Mouse (Mus musculus) brain, embryonic 14.5 days (tissue): ENCODE measurements at regions not wholly inside any gene's neighbourhood (a gene's known extent, or its start where the extent isn't known, plus 50 kb on each side); places are given as distances from the start of the nearest gene placed in this dataset.

Source experiments
- DNase-seq: peaks from one replicate; pipeline ENCODE4 v3.0.0-alpha.2; 2011; ENCODE audit warnings: low read depth
- CTCF ChIP-seq: fragments of 200-500 bp; IDR thresholded peaks from 2 replicates; pipeline ENCODE4 v1.5.1; 2012; ENCODE audit warnings: inconsistent platforms, mild to moderate bottlenecking, moderate library complexity, borderline replicate concordance; ENCODE audit not compliant: insufficient read depth, insufficient read length; ENCODE audit errors: extremely low read depth
- POLR2A ChIP-seq: fragments of 200-500 bp; IDR thresholded peaks from 2 replicates; pipeline ENCODE4 v1.6.1; 2012; ENCODE audit warnings: mild to moderate bottlenecking, inconsistent platforms, borderline replicate concordance; ENCODE audit not compliant: poor library complexity, insufficient read depth, insufficient read length, severe bottlenecking; ENCODE audit errors: extremely low read depth

GRCm38 (mm10) chr13:79339793-79340192 lies 1140.2 kb upstream of the Nr2f1 start:
- peak; percentile 47 for DNase-seq

DNA sequence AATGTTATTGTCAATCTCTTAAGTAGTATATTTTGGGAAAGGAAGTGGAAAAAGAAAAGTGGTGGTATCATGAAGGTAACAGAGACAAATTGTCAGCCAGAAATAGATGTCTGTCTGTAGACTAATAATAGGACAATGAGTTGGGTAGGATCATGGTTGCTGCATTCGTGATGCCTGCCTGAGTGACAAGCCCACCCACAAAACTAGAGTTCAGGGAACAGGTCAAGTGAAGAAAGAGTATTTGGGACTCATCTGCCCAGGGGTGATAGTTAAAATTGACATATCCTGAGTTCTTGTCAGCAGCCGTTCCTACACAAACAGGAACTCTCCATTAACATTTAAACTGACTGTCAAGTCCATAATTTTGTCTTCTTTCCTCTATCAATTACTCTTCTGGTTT lies 1120.6 kb upstream of the Nr2f1 start:
- no peak for DNase-seq
- TF ChIP-seq CTCF (no peak), POLR2A (no peak)

More at GRCm38 (mm10) chr13:79339793-79340192, 1140.2 kb upstream of the Nr2f1 start:
- TF ChIP-seq POLR2A, result no peak
- TF ChIP-seq CTCF, result no peak

DNA sequence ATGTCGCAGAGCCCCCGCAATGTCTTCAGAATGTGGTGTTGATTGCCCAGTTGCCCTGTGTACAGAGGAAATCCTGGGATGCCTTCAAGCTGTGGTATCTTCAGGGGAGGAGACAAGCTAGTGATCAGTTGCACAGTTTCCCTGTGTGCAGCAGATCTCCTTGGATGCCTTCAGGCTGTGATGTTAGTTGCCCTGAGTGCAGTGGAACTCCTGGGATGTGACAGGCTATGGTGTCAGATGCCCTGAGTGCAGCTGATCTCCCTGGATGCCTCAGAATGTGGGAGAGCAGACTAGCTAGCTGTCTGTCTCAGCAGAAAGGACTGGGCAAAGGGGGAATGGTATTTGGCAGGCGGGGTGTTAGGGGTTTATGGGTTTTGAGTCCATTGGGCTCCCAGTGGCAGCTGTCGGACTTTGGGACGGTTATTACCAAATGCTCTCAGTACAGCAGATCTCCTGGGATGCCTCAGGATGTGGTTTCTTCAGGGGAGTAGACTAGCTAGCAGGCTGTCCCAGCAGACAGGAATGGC lies 1110.1 kb upstream of the Nr2f1 start:
- TF ChIP-seq CTCF (no peak), POLR2A (no peak)
- DNase-seq, result no peak

DNA sequence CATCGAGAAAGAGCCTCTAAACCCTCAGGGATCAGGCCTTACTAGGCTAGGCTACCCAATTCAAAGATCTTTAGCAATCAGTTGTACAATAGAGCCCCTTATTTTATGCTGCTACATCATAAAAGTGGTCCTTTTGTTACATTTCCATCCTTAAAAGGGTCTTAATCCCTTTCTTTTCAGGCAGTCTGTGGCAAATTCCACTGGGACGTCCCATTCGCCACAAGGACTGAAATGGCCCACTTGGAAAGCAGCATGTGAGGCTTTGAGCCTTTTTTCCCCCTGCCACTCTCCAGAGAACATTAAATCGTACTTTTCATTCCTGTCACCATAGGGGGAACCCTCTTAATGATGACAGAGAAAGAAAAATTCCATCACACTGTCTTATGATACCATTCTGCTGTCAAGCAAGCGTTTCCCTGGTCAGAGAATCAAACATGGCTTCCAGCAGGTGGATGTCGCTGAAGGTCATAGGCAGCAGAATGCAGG lies 1097.7 kb upstream of the Nr2f1 start:
- peak; percentile 87 for DNase-seq

GRCm38 (mm10) chr13:79288022-79288421 lies 1088.5 kb upstream of the Nr2f1 start:
- DNase-seq, result no peak
- TF ChIP-seq POLR2A, result no peak
- no peak for TF ChIP-seq CTCF

More for the DNA sequence above, 1097.7 kb upstream of the Nr2f1 start:
- TF ChIP-seq POLR2A, result no peak
- TF ChIP-seq CTCF, result no peak

DNA sequence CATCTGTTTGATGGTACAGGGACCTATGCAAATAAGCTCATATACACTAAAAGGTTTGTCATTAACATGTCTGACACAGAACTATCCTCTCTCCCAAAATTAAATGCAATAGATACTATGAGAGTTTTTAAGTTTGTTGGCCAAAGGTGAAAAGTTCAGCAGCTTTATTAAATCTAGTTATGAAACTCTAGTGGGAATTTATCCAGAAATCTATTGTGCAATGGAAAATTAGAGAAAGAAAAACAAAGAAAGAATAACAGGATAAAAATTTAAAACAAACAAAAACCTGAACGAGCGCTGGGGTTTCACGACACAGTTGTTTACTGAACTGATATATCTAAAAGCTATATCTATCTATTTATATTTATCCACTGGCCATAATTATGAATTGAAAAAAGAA lies 1086.6 kb upstream of the Nr2f1 start:
- DNase-seq, result no peak
- no peak for TF ChIP-seq POLR2A
- no peak for TF ChIP-seq CTCF

GRCm38 (mm10) chr13:79285478-79285877 lies 1085.9 kb upstream of the Nr2f1 start:
- TF ChIP-seq POLR2A, result no peak
- TF ChIP-seq CTCF, result peak; percentile 56; the same call in 1 of the 2 replicates

GRCm38 (mm10) chr13:79277714-79278113 lies 1078.2 kb upstream of the Nr2f1 start:
- TF ChIP-seq POLR2A (no peak), CTCF (no peak)
- peak; percentile 83 for DNase-seq

More at GRCm38 (mm10) chr13:79285478-79285877, 1085.9 kb upstream of the Nr2f1 start:
- DNase-seq, result peak; percentile 81

GRCm38 (mm10) chr13:79277313-79277712 lies 1077.8 kb upstream of the Nr2f1 start:
- DNase-seq, result no peak
- TF ChIP-seq CTCF (no peak), POLR2A (no peak)

GRCm38 (mm10) chr13:79255362-79255761 lies 1055.8 kb upstream of the Nr2f1 start:
- peak; percentile 60 for DNase-seq
- TF ChIP-seq POLR2A (no peak), CTCF (no peak)

DNA sequence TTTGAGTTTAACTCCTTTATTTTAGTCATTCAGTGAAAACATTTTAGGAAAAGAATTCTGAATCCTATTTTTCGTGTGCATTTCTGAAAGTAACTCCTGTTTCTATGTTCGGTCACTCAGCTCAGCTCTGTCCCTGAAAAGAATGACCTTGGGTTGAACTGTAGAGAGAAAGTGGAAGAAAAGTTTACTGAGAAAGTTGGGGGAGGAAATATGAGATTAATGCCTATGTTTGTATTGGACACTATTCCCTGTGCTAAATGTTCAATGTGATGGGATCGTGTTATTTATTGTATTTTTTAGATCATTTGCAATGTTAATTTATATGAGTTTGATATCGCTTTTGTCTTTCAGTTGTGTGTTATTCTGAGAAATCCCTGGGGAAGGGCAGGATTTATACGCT lies 1052.8 kb upstream of the Nr2f1 start:
- no peak for TF ChIP-seq POLR2A
- no peak for DNase-seq

GRCm38 (mm10) chr13:79251269-79251668 lies 1051.7 kb upstream of the Nr2f1 start:
- peak; percentile 62 for DNase-seq
- TF ChIP-seq POLR2A (no peak), CTCF (no peak)
